ENCODE assay signal across 8 mouse cellular contexts in the genomic region with DNA sequence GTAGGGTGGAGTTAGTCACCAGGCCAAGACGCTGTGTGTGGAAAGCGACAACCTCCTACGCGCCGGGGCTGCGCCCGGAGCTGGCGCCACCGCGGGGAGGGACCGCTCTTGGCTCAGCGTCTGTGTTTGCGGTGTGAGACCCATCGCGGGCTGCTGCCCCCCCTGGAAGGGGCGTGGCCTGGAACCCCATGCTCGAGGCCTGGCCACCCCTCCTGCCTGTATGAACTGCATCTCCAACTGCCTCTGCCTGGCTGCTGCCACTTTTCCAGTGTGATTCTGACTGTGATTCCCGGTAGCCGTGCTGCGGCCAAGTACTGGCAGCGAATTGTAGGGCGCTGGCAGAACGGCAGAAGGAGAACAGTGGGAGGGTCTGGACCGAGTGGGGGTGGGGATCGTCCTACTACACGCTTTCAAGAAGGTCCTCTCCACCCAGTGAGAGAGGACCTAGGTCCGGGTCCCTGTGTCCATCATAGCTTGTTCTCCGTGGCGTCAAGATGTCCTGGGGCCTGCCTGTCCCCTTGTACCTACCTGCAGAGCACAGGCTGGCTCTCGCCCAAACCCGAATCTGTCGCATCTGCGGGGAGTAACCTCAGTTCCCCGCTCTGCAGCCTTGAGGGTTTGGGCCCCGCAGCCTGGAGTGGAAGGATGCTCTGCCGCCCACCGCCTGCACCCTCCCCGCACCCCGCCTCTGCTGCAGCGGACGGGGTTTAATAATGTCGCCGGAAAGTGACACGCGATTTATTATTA. TPM values are rescaled to one million over a fixed set of nuclear protein-coding genes. Genes with fewer than 3 reads are reported as not detected.
DNase-seq lines count a peak whose midpoint lies in the region; ATAC-seq and TF ChIP-seq lines count a peak whose summit lies in the region.

No protein-coding gene starts in this region.

- H3K9ac ChIP-seq in forebrain, embryonic 13.5 days = peak overlapping the region; percentile 52

- DNase-seq in MEL-GATA-1-ER (ENCODE audit: extremely low read depth, low read depth) = peak; percentile 69
- DNase-seq in c-Kit-positive CD71-negative TER-119-negative erythroid progenitor cells, embryonic 14.5 days (ENCODE audit: low read depth) = peak; percentile 66
- peak; percentile 84 for DNase-seq in heart, postnatal 4 days
- peak; percentile 47 to 65 for DNase-seq in left cerebral cortex, adult 2 months (ENCODE audit: extremely low spot score in 1 of 2, low spot score in 2 of 2)
- peak; percentile 93 for DNase-seq in lung, postnatal 36 days
- peak; percentile 49 for DNase-seq in skeletal muscle tissue, adult 2 months (ENCODE audit: low read depth, low spot score)
- no peak for DNase-seq in layer of hippocampus, adult 8-10 months (ENCODE audit: low spot score in 2 of 2)

- no peaks in the 10 kb centered on the region for H3K9me3 ChIP-seq in forebrain, embryonic 13.5 days (replicated peaks)

- H3K4me3 ChIP-seq in forebrain, embryonic 13.5 days = peak overlapping the region; percentile 33
- peak overlapping the region; percentile 28 for H3K4me3 ChIP-seq in left cerebral cortex, adult 2 months

- peak; percentile 10; the same call in 1 of the 2 replicates for ATAC-seq in forebrain, embryonic 13.5 days

- intact Hi-C loops in left cerebral cortex, adult 2 months (cut with DNase I) = loop anchor here (2.0 to 10.0 kb wide), 5 partner anchors 79 to 465 kb away; a partner anchor contains a TSS

- H3K4me2 ChIP-seq in forebrain, embryonic 13.5 days = peak overlapping the region; percentile 60

- H3K36me3 ChIP-seq in forebrain, embryonic 13.5 days (ENCODE audit: poor library complexity, severe bottlenecking) = no peaks in the 10 kb centered on the region

- peaks cover 47% of the 10 kb centered on the region for H3K4me1 ChIP-seq in forebrain, embryonic 13.5 days

- H3K27me3 ChIP-seq in forebrain, embryonic 13.5 days = peaks cover 93% of the 10 kb centered on the region

- TF ChIP-seq CTCF in left cerebral cortex, adult 2 months (IDR thresholded peaks at IDR 0.05) = no peak

- under 1% methylated on average over 45 of the region's 45 CpGs for WGBS in forebrain, embryonic 13.5 days

- H3K27ac ChIP-seq in forebrain, embryonic 13.5 days = no peak overlapping the region
- peak overlapping the region; percentile 24; the same call in 1 of the 2 replicates for H3K27ac ChIP-seq in left cerebral cortex, adult 2 months

RNA-seq across cellular contexts. Expression of a gene that starts 4.9 kb away (rescaled TPM):
- polyA plus RNA-seq in forebrain, embryonic 13.5 days (2015; fragmentation: Nextera tagmentation; extraction: Ambion mirVana) = 0.46 and 0.76 TPM in 2 replicates
- total RNA-seq in heart, postnatal 4 days (2021) = 1 to 10 TPM; 5.1 to 6.2 TPM
- total RNA-seq in left cerebral cortex, adult 2 months (2021) = 1 to 10 TPM; 4.3 to 5.5 TPM
- total RNA-seq in layer of hippocampus, adult 8-10 months (2022) = 1 to 10 TPM; 1.7 to 2.6 (median 2.0) TPM

RNA-seq across cellular contexts. Expression of a gene that starts 32.6 kb away (rescaled TPM):
- polyA plus RNA-seq in forebrain, embryonic 13.5 days (2015; fragmentation: Nextera tagmentation; extraction: Ambion mirVana) = 38.8 and 42.2 TPM in 2 replicates
- 10 to 100 TPM; 26.3 to 27.2 TPM for total RNA-seq in heart, postnatal 4 days (2021)
- 100 to 1,000 TPM; 120 to 125 TPM for total RNA-seq in left cerebral cortex, adult 2 months (2021)
- 10 to 100 TPM; 93.2 to 96.3 (median 94.1) TPM for total RNA-seq in layer of hippocampus, adult 8-10 months (2022)

RNA-seq across cellular contexts. Expression of a gene that starts 34.4 kb away (rescaled TPM):
- 0.92 and 1.5 TPM in 2 replicates for polyA plus RNA-seq in forebrain, embryonic 13.5 days (2015; fragmentation: Nextera tagmentation; extraction: Ambion mirVana)
- not detected for total RNA-seq in heart, postnatal 4 days (2021)
- total RNA-seq in left cerebral cortex, adult 2 months (2021) = 1 to 10 TPM; 5.2 to 6.1 TPM
- 1 to 10 TPM; 3.1 to 3.8 (median 3.4) TPM for total RNA-seq in layer of hippocampus, adult 8-10 months (2022)

Comparison
In these comparisons a context has a peak if more than half of its experiments do, and no peak if none do; other contexts are left out.
1. DNase-seq: peak in MEL-GATA-1-ER (single experiment), c-Kit-positive CD71-negative TER-119-negative erythroid progenitor cells, embryonic 14.5 days (single experiment), heart, postnatal 4 days (single experiment), left cerebral cortex, adult 2 months (2 of 2), lung, postnatal 36 days (single experiment) and skeletal muscle tissue, adult 2 months (single experiment); none in layer of hippocampus, adult 8-10 months (0 of 2).
2. RNA of a gene that starts 34.4 kb away (total RNA-seq): 5.2 to 6.1 TPM in left cerebral cortex, adult 2 months and 3.1 to 3.8 TPM in layer of hippocampus, adult 8-10 months; not detected in heart, postnatal 4 days; every median in the first group is over 4 times any median in the second.